Mouse (Mus musculus) MEL-GATA-1-ER (cell line): Measurements from ENCODE around the gene Atp6v1a.

ENCODE experiments used
- DNase-seq: peaks from one replicate; pipeline ENCODE4 v3.0.0-alpha.2; 2012; ENCODE audit warnings: low read depth; ENCODE audit errors: extremely low read depth

The Atp6v1a gene

GRCm38 (mm10) chr16:44138377-44138978, 1.0 kb downstream of the Atp6v1a start:
- DNase-seq: no peak

- DNase-seq: no peak
These were observed 2.9 kb downstream of the Atp6v1a start for GRCm38 (mm10) chr16:44136511-44137021.

GRCm38 (mm10) chr16:44133187-44133586, 6.3 kb downstream of the Atp6v1a start:
- no peak for DNase-seq

- DNase-seq: no peak
These were observed 7.2 kb downstream of the Atp6v1a start for GRCm38 (mm10) chr16:44132300-44132699.

- peak; percentile 30 for DNase-seq
These were observed 13.1 kb downstream of the Atp6v1a start for GRCm38 (mm10) chr16:44126437-44126836.

GRCm38 (mm10) chr16:44125436-44125835, 14.1 kb downstream of the Atp6v1a start:
- no peak for DNase-seq

- DNase-seq: no peak
These were observed 14.8 kb downstream of the Atp6v1a start for GRCm38 (mm10) chr16:44124713-44125112.

- no peak for DNase-seq
These were observed 15.7 kb downstream of the Atp6v1a start for GRCm38 (mm10) chr16:44123786-44124185.

- DNase-seq: no peak
These were observed 16.4 kb downstream of the Atp6v1a start for GRCm38 (mm10) chr16:44122982-44123725.

- no peak for DNase-seq
These were observed 16.9 kb downstream of the Atp6v1a start for GRCm38 (mm10) chr16:44122574-44122973.

GRCm38 (mm10) chr16:44122122-44122521, 17.4 kb downstream of the Atp6v1a start:
- no peak for DNase-seq

GRCm38 (mm10) chr16:44119753-44120501, 19.6 kb downstream of the Atp6v1a start:
- DNase-seq: no peak

GRCm38 (mm10) chr16:44109002-44109401, 30.5 kb downstream of the Atp6v1a start:
- DNase-seq: no peak

- DNase-seq: no peak
These were observed 34.3 kb downstream of the Atp6v1a start for GRCm38 (mm10) chr16:44105211-44105610.

GRCm38 (mm10) chr16:44103806-44104766, 35.4 kb downstream of the Atp6v1a start:
- DNase-seq: peak; percentile 4

GRCm38 (mm10) chr16:44102925-44103324, 36.6 kb downstream of the Atp6v1a start:
- DNase-seq: no peak

- no peak for DNase-seq
These were observed 38.3 kb downstream of the Atp6v1a start for GRCm38 (mm10) chr16:44101181-44101710.

GRCm38 (mm10) chr16:44099377-44099776, 40.1 kb downstream of the Atp6v1a start:
- no peak for DNase-seq

- no peak for DNase-seq
These were observed 51.9 kb downstream of the Atp6v1a start for GRCm38 (mm10) chr16:44087650-44088049.

GRCm38 (mm10) chr16:44063025-44063894, 76.2 kb downstream of the Atp6v1a start, which contains the start of gene Gramd1c:
Gene Gramd1c, minus strand, starts transcription at chr16:44063345.
- DNase-seq: peak; percentile 64
